Mouse (Mus musculus) left cerebral cortex, adult 2 months (tissue): ENCODE data around the gene Gas8. TPM values are rescaled to one million over a fixed set of nuclear protein-coding genes. Genes with fewer than 3 reads are reported as not detected.

ENCODE experiments used
- DNase-seq, 2 experiments: peaks; one replicate each; pipeline ENCODE4 v3.0.0; 2021 to 2022; ENCODE audit warnings: low spot score in 2 of 2, mixed read lengths in 1 of 2; ENCODE audit errors: extremely low spot score in 1 of 2
- H3K27ac ChIP-seq: fragments of 200-600 bp; 2 replicates; pipeline ENCODE4 v1.8.1; 2022
- H3K4me3 ChIP-seq: fragments of 200-600 bp; 2 replicates; pipeline ENCODE4 v1.8.1; 2022
- CTCF ChIP-seq: fragments of 200-600 bp; IDR thresholded peaks from 2 replicates; pipeline ENCODE4 v1.8.1; 2022; ENCODE audit warnings: antibody characterized with exemption, mild to moderate bottlenecking, moderate library complexity
- intact Hi-C: fragments of 180-260 bp; cut with DNase I; formaldehyde crosslinking; loops from one replicate; pipeline ENCODE4 v1.15.1; 2025
- total RNA-seq, 2 experiments: library from RNA; stranded (reverse); gene quantifications; 2 replicates each; pipeline ENCODE4 v1.2.3; 2021

Gene Gas8
- total RNA-seq, 2 experiments from 2014 or later: 29.0 to 29.1 TPM

DNA sequence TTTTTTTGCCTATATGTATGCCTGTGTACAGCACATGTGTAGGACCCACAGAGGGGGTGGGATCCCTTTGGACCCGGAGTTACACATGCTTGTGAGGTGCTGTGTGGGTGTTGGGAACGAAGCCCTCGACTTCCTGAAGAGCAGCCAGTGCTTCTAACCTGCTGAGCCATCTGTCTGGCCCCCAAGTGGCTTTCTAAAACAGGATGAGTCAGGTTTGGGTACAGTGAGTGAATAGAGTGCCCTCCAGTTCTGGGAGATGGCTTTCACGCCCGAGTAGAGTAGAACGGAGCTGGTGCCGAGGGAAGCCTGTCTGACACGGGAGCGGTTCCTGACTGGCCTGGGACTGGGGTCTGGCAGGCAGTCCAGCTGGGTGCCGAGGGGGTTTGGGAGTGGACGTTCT lies 19.1 kb upstream of the Gas8 start:
- intact Hi-C loops: no loop called here
- Histone ChIP-seq H3K27ac (no peak overlapping the region), H3K4me3 (no peak overlapping the region)
- DNase-seq: no peak
- TF ChIP-seq CTCF: no peak

DNA sequence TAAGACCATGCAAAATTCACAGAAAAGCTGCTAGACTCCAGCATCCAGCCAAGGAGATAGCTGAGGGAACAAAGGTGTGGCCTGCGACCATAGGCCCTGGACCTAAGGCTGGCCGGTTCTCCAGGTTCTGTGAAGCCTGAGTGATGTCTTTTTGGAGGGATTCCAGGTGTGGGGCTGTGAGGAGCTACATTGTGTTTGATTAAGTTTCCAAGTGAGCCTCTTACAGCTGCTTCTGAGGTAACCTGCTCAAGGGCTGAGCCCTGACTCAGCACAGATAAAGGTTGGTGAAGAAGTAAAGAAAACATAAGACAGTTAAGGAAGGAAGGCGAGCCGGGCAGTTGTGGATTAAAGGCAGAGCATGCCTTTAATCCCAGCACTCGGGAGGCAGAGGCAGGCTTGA lies 16.4 kb upstream of the Gas8 start:
- TF ChIP-seq CTCF: no peak
- H3K4me3 ChIP-seq: no peak overlapping the region
- intact Hi-C loops: no loop called here
- no peak overlapping the region for H3K27ac ChIP-seq
- DNase-seq: no peak

DNA sequence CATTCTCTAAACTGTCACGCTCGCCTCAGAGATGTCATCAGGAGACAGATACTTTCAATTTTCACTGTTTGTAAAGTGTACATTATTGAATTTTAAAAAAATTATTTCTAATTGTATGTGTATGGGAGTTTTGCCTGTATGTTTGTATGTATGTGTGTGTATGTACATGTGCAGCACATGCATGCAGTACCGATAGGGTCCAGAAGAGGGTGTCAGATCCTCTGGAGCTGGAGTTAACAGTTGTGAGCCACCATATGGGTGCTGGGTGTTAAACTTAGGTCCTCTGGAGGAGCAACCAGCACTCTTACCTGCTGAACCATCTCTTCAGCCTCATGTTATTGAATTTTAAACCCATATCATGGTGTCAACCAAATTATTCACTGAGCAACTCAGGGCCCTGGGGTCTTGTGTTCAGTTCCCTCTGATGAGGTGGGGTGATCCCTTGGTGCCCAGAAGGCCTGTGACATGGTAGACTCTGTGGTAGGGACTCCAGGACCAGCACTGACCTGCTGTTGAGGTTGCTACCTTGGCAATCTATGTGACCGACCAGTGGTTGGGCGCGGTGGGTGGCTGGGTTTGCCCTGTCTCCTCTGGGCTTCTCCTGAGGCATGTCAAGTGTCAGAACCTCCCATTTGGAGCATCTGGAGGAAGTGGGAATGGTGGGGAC lies 14.7 kb upstream of the Gas8 start:
- intact Hi-C loops: no loop called here
- DNase-seq: no peak
- no peak overlapping the region for H3K4me3 ChIP-seq
- no peak overlapping the region for H3K27ac ChIP-seq
- peak; percentile 26 for TF ChIP-seq CTCF

DNA sequence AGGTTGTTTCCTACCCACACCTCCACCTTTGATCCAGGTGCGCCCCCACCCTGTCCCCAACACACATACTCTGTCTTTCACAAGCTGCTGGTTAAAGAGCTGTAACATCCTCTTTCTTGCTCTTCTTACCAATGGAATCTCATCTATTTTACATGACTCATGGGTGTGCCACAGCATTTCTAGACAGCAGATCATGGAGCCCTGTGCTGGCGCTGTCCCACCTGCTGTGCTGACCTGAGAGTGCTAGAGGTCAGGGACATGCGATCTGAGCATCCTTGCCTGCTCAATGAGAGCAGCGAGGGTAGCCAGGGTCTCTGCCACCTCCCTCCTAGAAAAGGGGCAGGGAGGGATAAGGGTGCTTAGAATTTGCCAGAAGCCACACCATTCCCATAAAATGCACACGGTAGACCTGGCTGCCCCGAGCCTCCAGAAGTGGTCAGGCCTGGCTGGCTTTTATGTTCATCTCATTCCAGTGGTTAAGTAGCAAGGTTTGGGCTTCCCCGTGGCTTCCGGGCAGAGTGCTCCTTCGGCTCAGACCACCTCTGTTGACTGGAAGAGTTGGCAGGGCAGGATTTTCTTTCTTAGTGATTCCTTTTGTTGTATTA lies 13.9 kb upstream of the Gas8 start:
- TF ChIP-seq CTCF: no peak
- Histone ChIP-seq H3K27ac (no peak overlapping the region), H3K4me3 (no peak overlapping the region)
- no peak for DNase-seq
- intact Hi-C loops: no loop called here

DNA sequence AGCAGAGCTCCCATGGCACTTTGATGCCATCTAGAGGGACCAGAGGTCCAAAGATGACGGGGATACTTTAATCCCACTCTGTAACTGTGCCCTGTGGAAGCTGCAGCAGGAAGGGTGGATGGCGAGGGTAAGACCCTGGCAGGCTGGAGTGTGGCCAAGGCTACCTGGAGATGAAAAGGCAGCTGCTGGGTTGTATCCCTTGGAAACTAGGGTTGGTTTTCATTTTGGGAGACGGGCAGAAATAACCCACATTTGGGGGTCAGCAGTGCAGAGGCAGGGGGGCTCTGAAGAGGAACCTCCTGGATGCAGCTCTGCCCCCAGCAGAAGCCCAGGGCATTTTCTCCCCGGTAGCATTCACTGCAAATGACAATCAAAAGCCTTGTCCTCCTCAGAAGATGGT lies 13.4 kb upstream of the Gas8 start:
- no peak for TF ChIP-seq CTCF
- intact Hi-C loops: no loop called here
- no peak for DNase-seq
- no peak overlapping the region for H3K4me3 ChIP-seq
- no peak overlapping the region for H3K27ac ChIP-seq

DNA sequence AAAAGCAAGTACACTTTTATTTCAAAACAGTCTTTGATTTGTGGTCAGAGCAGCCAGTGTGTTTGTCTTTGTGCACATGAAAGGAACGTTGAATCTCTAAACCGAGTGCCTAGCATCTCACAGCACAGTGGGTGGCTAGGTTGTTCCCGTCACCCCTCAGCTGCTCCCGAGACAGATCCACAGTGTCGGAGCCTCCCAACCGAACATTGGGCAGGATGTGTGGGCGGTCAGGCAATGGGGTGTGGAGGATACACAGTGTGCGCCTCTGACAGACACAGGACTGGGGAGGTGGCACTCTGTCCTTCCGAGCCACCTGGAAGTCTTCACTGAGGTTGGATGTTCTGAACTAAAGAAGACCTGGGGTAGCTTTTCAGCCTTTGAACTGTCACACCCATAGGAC lies 12.9 kb upstream of the Gas8 start:
- intact Hi-C loops: no loop called here
- no peak for TF ChIP-seq CTCF
- DNase-seq: no peak
- no peak overlapping the region for H3K4me3 ChIP-seq
- no peak overlapping the region for H3K27ac ChIP-seq

DNA sequence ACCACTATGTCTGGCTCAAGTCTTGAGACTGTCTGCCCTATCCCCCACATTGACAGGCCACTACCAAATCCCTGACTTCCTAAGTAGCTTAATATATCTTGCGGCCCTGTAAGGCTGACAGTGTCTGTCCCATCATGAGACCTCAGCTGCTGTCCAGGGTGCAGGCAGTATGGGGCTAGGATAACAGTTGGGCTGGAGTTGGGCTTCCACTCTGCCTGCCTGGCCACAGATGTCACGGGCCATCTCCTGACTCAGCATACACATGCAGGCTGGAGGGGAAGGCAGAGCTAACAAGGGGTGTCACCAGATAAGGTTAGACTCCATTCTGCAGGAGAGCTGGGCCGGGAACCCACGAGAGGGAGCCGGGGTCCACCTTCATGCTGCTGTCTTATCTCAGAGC lies 11.5 kb upstream of the Gas8 start:
- Histone ChIP-seq H3K4me3 (no peak overlapping the region), H3K27ac (no peak overlapping the region)
- no peak for DNase-seq
- no peak for TF ChIP-seq CTCF
- intact Hi-C loops: no loop called here

DNA sequence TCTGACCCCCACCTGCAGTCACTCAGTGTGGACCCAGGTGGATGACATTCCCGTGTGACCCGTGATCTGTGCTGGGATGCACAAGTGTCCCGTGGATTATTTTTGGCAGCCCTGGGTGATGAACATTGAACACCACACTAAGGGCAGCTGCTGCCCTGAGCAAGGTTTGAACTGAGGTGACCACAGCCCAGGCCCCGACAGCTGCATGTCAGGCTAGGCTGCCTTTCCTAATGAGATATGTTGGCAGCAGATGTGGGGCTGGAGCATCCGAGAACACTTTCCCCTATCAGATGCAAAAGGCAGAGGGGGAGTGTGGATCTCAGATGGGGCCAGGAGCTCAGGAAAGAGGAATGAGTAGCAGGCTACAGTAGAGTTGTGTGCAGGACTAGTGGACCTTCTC lies 7.8 kb upstream of the Gas8 start:
- no peak for TF ChIP-seq CTCF
- intact Hi-C loops: no loop called here
- no peak for DNase-seq
- Histone ChIP-seq H3K27ac (no peak overlapping the region), H3K4me3 (no peak overlapping the region)

DNA sequence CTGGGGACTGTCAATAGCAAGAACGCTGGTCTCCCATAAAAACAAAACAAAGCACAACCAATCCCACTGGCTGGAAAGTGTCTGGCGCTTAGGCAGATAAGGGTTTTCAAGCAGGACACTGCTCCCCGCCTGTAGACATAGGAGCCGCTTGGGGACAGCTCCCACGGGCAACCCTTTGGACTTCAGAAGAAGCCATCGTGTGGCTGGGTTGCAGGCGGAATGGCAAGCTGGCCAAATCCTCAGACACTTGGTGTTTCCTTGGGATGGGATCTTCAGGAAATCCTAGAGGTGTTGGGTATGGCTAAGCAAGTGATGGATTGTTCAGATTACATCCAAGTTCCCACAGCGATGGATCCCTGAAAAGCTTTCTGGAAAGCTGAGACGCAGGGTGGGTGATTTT lies 4.5 kb upstream of the Gas8 start:
- intact Hi-C loops: no loop called here
- peak overlapping the region; percentile 74 for H3K4me3 ChIP-seq
- TF ChIP-seq CTCF: no peak
- DNase-seq: no peak
- peak overlapping the region; percentile 83 for H3K27ac ChIP-seq

DNA sequence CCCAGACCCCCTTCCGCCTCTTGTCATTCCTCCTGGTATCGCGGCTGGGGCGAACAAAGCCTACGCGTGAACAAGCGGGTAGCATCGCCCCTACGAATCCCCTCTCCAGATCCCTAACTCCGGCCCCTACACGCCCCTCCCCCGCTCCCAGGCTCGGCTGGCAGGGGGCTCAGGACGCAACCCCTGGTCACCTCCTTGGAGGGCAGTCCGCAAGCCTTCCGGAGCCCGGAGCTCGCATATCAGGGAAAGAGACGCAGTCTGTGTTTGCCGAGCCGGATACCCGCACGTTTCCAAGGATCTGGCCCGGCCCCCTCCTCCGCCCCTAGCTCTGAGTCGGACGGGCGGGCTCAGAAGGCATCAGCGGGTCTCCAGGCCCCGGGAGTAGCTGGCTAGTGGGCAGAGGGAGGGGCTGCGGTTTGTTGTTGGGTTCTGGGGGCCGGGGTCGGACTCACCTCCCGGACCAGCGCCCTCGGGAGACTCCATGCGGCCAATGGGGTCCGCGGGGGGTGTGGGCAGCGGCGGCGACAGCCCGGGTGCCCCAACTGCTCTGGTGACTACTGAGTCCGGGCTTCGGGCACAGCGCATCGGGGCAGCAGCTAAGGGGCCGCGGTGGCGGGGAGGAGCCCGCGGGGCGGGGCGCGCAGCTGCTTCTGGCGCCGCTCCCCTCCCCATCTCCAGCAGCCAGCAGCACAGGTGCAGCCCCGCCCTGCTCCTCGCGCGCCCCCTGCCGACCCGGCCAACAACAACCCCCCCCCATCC lies 3.7 kb upstream of the Gas8 start, which contains the start of gene Dbndd1:
Gene Dbndd1 (minus strand): TSS at position 683 of the 759 bp plus-strand sequence.
- peak; percentile 56 to 60 for DNase-seq
- no peak; the same call in 1 of the 2 replicates for TF ChIP-seq CTCF
- peak within 1 kb of the TSS; percentile 74 for H3K4me3 ChIP-seq
- peak within 1 kb of the TSS; percentile 83 for H3K27ac ChIP-seq
- intact Hi-C loops: no loop called here

DNA sequence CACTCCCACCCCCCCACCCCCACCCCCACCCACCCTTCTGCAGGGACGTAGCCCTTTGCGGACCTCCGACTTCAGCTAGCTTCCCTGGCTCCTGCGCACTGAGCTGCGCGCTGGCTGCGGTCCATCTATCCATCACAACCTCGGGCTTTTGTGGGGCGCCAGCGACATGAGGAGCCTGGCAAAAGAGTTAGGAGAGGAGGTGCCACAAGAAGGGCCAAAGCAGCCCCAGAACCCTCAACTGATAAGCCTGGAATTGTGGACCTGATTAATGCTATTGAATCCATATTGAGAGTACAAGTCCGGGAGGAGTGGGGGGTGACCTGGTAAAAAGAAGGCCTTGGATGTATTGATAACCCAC lies 3.1 kb upstream of the Gas8 start:
- intact Hi-C loops: no loop called here
- no peak for TF ChIP-seq CTCF
- Histone ChIP-seq H3K4me3 (peak overlapping the region; percentile 39), H3K27ac (peak overlapping the region; percentile 50)
- no peak for DNase-seq

DNA sequence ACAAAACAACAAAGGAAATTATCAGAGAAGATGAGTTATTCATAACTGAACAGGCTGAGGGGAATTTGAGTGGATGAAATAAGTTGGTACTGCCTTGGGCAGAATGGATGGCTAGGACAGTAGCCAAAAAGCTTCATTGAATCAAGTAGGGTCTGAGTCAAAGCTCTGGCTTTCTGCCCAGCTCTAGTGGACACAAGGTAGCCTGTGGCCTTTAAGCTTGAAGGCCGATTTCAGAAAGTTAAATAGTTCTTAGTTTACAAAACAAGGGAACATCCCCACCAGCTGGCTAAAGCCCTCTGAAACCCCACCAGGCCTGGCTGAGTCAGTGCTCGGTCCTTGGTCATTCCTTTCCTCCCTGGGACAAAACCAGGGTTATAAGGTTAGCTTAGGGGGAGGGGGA lies 2.0 kb upstream of the Gas8 start:
- DNase-seq: no peak
- intact Hi-C loops: no loop called here
- no peak for TF ChIP-seq CTCF
- no peak overlapping the region for H3K27ac ChIP-seq
- H3K4me3 ChIP-seq: no peak overlapping the region
